Mouse (Mus musculus) cerebellum, adult 18-20 months (tissue): ENCODE measurements around the gene Cdt1.

ENCODE experiments used
- DNase-seq, 2 experiments: peaks; one replicate each; pipeline ENCODE4 v3.0.0; 2021

Cdt1 gene

GRCm38 (mm10) chr8:122574667-122575251 lies 6.9 kb downstream of the Cdt1 start:
- DNase-seq = no peak

- no peak for DNase-seq
These were observed 7.5 kb downstream of the Cdt1 start for GRCm38 (mm10) chr8:122575286-122575685.

- peak in 1 of 2 experiments; percentile 42 for DNase-seq
These were observed 8.2 kb downstream of the Cdt1 start for GRCm38 (mm10) chr8:122575735-122576647.

GRCm38 (mm10) chr8:122576648-122577022 lies 8.8 kb downstream of the Cdt1 start, which contains the start of gene Aprt:
Gene Aprt (minus strand): TSS chr8:122576909.
- DNase-seq = peak; percentile 96 to 99

- no peak for DNase-seq
These were observed 9.3 kb downstream of the Cdt1 start for GRCm38 (mm10) chr8:122577116-122577515.

- DNase-seq = no peak
These were observed 11.4 kb downstream of the Cdt1 start for GRCm38 (mm10) chr8:122579196-122579595.

GRCm38 (mm10) chr8:122580926-122581325 lies 13.1 kb downstream of the Cdt1 start:
- no peak for DNase-seq

GRCm38 (mm10) chr8:122584981-122585380 lies 17.2 kb downstream of the Cdt1 start:
- DNase-seq = no peak

- DNase-seq = no peak
These were observed 17.6 kb downstream of the Cdt1 start for GRCm38 (mm10) chr8:122585411-122585891.

- DNase-seq = no peak
These were observed 18.4 kb downstream of the Cdt1 start for GRCm38 (mm10) chr8:122586171-122586570.

- DNase-seq = no peak
These were observed 18.9 kb downstream of the Cdt1 start for GRCm38 (mm10) chr8:122586749-122587148.

GRCm38 (mm10) chr8:122593240-122593639 lies 25.4 kb downstream of the Cdt1 start:
- no peak for DNase-seq

- DNase-seq = peak; percentile 50 to 53
These were observed 26.1 kb downstream of the Cdt1 start for GRCm38 (mm10) chr8:122593783-122594507.

- no peak for DNase-seq
These were observed 28.2 kb downstream of the Cdt1 start for GRCm38 (mm10) chr8:122596031-122596430.

- DNase-seq = no peak
These were observed 32.9 kb downstream of the Cdt1 start for GRCm38 (mm10) chr8:122600666-122601065.

- no peak for DNase-seq
These were observed 36.8 kb downstream of the Cdt1 start for GRCm38 (mm10) chr8:122604640-122605039.

GRCm38 (mm10) chr8:122605367-122605766 lies 37.6 kb downstream of the Cdt1 start:
- DNase-seq = no peak

- DNase-seq = no peak
These were observed 39.0 kb downstream of the Cdt1 start for GRCm38 (mm10) chr8:122606810-122607209.

- DNase-seq = no peak
These were observed 42.4 kb downstream of the Cdt1 start for GRCm38 (mm10) chr8:122610209-122610608.

- no peak for DNase-seq
These were observed 42.9 kb downstream of the Cdt1 start for GRCm38 (mm10) chr8:122610612-122611277.

- DNase-seq = peak; percentile 96 to 98
These were observed 43.7 kb downstream of the Cdt1 start, which contains the start of the genes Galns and Trappc2l for GRCm38 (mm10) chr8:122611295-122612133. Gene Galns (minus strand): TSS chr8:122611463. Gene Trappc2l (plus strand): TSS chr8:122611640.
